8 mouse cellular contexts compared by ENCODE assay signal in the genomic region with DNA sequence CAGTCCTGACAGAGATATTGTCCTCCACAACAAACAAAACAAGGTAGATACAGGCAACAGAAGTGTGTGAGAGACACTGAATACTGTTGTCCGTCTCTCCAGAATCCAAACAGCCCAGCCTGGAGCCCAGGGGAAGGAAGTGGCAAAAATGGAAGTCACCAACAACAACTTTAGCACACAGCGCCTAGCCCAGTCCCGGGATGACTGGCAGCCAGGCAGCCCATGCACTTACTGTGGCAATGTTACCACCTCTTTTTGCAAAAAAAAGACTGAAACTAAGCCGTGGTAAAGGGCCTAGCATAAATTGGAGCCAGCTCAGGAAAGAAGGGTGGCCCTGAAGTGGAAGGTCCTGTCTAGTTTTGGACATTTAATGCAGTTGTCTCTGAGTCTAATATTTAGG. TPM values are rescaled to one million over a fixed set of nuclear protein-coding genes. Genes with fewer than 3 reads are reported as not detected.
DNase-seq lines count a peak whose midpoint lies in the region; ATAC-seq and TF ChIP-seq lines count a peak whose summit lies in the region.

No protein-coding gene starts in this region.

- intact Hi-C loops in left cerebral cortex, postnatal 36 days (cut with DNase I), result loop anchor here (10.0 kb wide), 1 partner anchor 112 kb away; no protein-coding TSS in a partner anchor

- no peak for TF ChIP-seq POLR2A in thymus, adult 2 months (IDR thresholded peaks at IDR 0.05; ENCODE audit: control insufficient read depth, extremely low read depth, insufficient read depth, low read length, poor library complexity)

- H3K4me1 ChIP-seq in thymus, adult 2 months (replicated peaks; ENCODE audit: control insufficient read depth, insufficient read depth, low read length), result peaks cover 9% of the 10 kb centered on the region; the same call in 1 of the 2 replicates
- peaks cover 34% of the 10 kb centered on the region for H3K4me1 ChIP-seq in neural tube, embryonic 13.5 days (replicated peaks)

- H3K9ac ChIP-seq in neural tube, embryonic 13.5 days, result peak overlapping the region; percentile 91

- H3K4me2 ChIP-seq in neural tube, embryonic 13.5 days, result peak overlapping the region; percentile 99

- H3K27me3 ChIP-seq in thymus, adult 2 months (ENCODE audit: control insufficient read depth, insufficient read depth, low read length), result no peaks in the 10 kb centered on the region
- no peaks in the 10 kb centered on the region for H3K27me3 ChIP-seq in neural tube, embryonic 13.5 days

- H3K4me3 ChIP-seq in thymus, adult 2 months (ENCODE audit: control insufficient read depth, insufficient read depth, low read length), result peak overlapping the region; percentile 87
- peak overlapping the region; percentile 95 for H3K4me3 ChIP-seq in neural tube, embryonic 13.5 days

- WGBS in thymus, adult 2 months, result 2% methylated on average over 4 of the region's 4 CpGs
- WGBS in neural tube, embryonic 13.5 days, result 8% methylated on average over 4 of the region's 4 CpGs

- no peaks in the 10 kb centered on the region; the same call in 1 of the 2 replicates for H3K36me3 ChIP-seq in thymus, adult 2 months (ENCODE audit: control insufficient read depth, insufficient read depth, low read length)
- H3K36me3 ChIP-seq in neural tube, embryonic 13.5 days, result peaks cover 28% of the 10 kb centered on the region

- ATAC-seq in neural tube, embryonic 13.5 days (ENCODE audit: low read depth), result no peak

- no peaks in the 10 kb centered on the region for H3K9me3 ChIP-seq in neural tube, embryonic 13.5 days

- H3K27ac ChIP-seq in thymus, adult 2 months (ENCODE audit: control insufficient read depth, insufficient read depth, low read length), result no peak overlapping the region
- peak overlapping the region; percentile 70 for H3K27ac ChIP-seq in neural tube, embryonic 13.5 days (replicated peaks)

- TF ChIP-seq CTCF in thymus, adult 2 months (IDR thresholded peaks at IDR 0.05; ENCODE audit: borderline replicate concordance, control insufficient read depth, extremely low read depth, insufficient read depth, low read length, poor library complexity), result no peak

- peak; percentile 15 to 19 for DNase-seq in adrenal gland, postnatal 36 days
- DNase-seq in adrenal gland, adult 2 months, result no peak
- no peak for DNase-seq in thymus, adult 2 months
- DNase-seq in thymus, postnatal 25 days, result no peak
- DNase-seq in kidney, postnatal 14 days, result peak; percentile 21
- no peak for DNase-seq in left cerebral cortex, postnatal 36 days (ENCODE audit: low spot score in 2 of 2)
- no peak for DNase-seq in cerebellum, adult 11 months

RNA-seq across cellular contexts. Expression of a gene that starts 0.8 kb away (rescaled TPM):
- 10 to 100 TPM; 23.7 to 24.0 TPM for total RNA-seq in adrenal gland, postnatal 36 days (2021)
- total RNA-seq in adrenal gland, adult 2 months (2021), result 10 to 100 TPM; 19.7 to 23.6 TPM
- 22.2 and 27.3 TPM in 2 replicates for polyA plus RNA-seq in adrenal gland, adult 2 months (2012; rRNA removed)
- polyA plus RNA-seq in thymus, adult 2 months (2012; rRNA removed), result 47.1 and 53.0 TPM in 2 replicates
- 11.6 and 13.0 TPM in 2 replicates for polyA plus RNA-seq in neural tube, embryonic 13.5 days (2015; fragmentation: Nextera tagmentation; extraction: Ambion mirVana)
- total RNA-seq in left cerebral cortex, postnatal 36 days (2021), result 10 to 100 TPM; 22.1 to 25.1 TPM

RNA-seq across cellular contexts. Expression of a gene that starts 1.2 kb away (rescaled TPM):
- total RNA-seq in adrenal gland, postnatal 36 days (2021), result not detected
- not detected for total RNA-seq in adrenal gland, adult 2 months (2021)
- polyA plus RNA-seq in adrenal gland, adult 2 months (2012; rRNA removed), result not detected in 2 replicates
- 0.05 TPM in 2 replicates for polyA plus RNA-seq in thymus, adult 2 months (2012; rRNA removed)
- polyA plus RNA-seq in neural tube, embryonic 13.5 days (2015; fragmentation: Nextera tagmentation; extraction: Ambion mirVana), result 0.46 and 0.54 TPM in 2 replicates
- not detected for total RNA-seq in left cerebral cortex, postnatal 36 days (2021)

RNA-seq across cellular contexts. Expression of a gene that starts 26.7 kb away (rescaled TPM):
- total RNA-seq in adrenal gland, postnatal 36 days (2021), result 1 to 10 TPM; 4.3 to 9.6 TPM
- 1 to 10 TPM; 5.9 to 6.7 TPM for total RNA-seq in adrenal gland, adult 2 months (2021)
- 5.9 and 8.1 TPM in 2 replicates for polyA plus RNA-seq in adrenal gland, adult 2 months (2012; rRNA removed)
- 53.2 TPM in 2 replicates for polyA plus RNA-seq in thymus, adult 2 months (2012; rRNA removed)
- 52.7 and 63.8 TPM in 2 replicates for polyA plus RNA-seq in neural tube, embryonic 13.5 days (2015; fragmentation: Nextera tagmentation; extraction: Ambion mirVana)
- 10 to 100 TPM; 15.2 to 18.0 TPM for total RNA-seq in left cerebral cortex, postnatal 36 days (2021)

RNA-seq across cellular contexts. Expression of a gene that starts 28.6 kb away (rescaled TPM):
- total RNA-seq in adrenal gland, postnatal 36 days (2021), result 10 to 100 TPM; 40.0 to 41.1 TPM
- 10 to 100 TPM; 31.7 to 38.0 TPM for total RNA-seq in adrenal gland, adult 2 months (2021)
- polyA plus RNA-seq in adrenal gland, adult 2 months (2012; rRNA removed), result 79.7 and 91.6 TPM in 2 replicates
- 75.3 and 84.9 TPM in 2 replicates for polyA plus RNA-seq in thymus, adult 2 months (2012; rRNA removed)
- 61.4 and 64.1 TPM in 2 replicates for polyA plus RNA-seq in neural tube, embryonic 13.5 days (2015; fragmentation: Nextera tagmentation; extraction: Ambion mirVana)
- 10 to 100 TPM; 38.9 to 44.8 TPM for total RNA-seq in left cerebral cortex, postnatal 36 days (2021)

RNA-seq across cellular contexts. Expression of a gene that starts 34.0 kb away (rescaled TPM):
- 10 to 100 TPM; 43.2 to 43.8 TPM for total RNA-seq in adrenal gland, postnatal 36 days (2021)
- total RNA-seq in adrenal gland, adult 2 months (2021), result 10 to 100 TPM; 30.2 to 44.0 TPM
- polyA plus RNA-seq in adrenal gland, adult 2 months (2012; rRNA removed), result 19.3 and 24.8 TPM in 2 replicates
- polyA plus RNA-seq in thymus, adult 2 months (2012; rRNA removed), result 52.4 and 54.4 TPM in 2 replicates
- 198 and 201 TPM in 2 replicates for polyA plus RNA-seq in neural tube, embryonic 13.5 days (2015; fragmentation: Nextera tagmentation; extraction: Ambion mirVana)
- total RNA-seq in left cerebral cortex, postnatal 36 days (2021), result 10 to 100 TPM; 25.7 to 35.4 TPM

Comparison
In these comparisons a context has a peak if more than half of its experiments do, and no peak if none do; other contexts are left out.
1. DNase-seq: peak in adrenal gland, postnatal 36 days (2 of 2) and kidney, postnatal 14 days (single experiment); none in adrenal gland, adult 2 months (single experiment), thymus, adult 2 months (single experiment), thymus, postnatal 25 days (single experiment), left cerebral cortex, postnatal 36 days (0 of 2) and cerebellum, adult 11 months (single experiment).